Comparison of ENCODE assay signal across 20 mouse cellular contexts in the genomic region with DNA sequence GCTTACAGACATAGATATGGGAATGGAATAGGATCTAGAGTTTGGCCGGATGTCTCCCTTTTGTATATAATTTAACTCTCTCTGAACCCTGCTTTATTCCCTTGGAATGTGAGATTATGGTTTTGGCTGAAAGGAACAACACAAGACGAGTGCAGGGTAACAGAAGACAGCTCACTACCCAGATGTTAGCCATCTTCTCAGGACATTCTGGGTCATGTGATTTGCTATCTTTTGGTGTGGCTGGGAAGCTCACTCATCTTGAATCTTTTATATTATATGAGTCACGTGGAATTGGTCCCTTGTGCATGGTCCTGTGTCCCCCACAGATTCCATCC.
DNase-seq lines count a peak whose midpoint lies in the region; ATAC-seq and TF ChIP-seq lines count a peak whose summit lies in the region.
"Had no signal": no experiment of that assay in that cellular context is flagged by ENCODE, and none has a peak within 500 bp of the region (broad histone marks: within the 10 kb centered on the region; RNA-seq: fewer than 3 reads in every experiment).

No protein-coding gene starts in this region.

- no peak overlapping the region for H3K9ac ChIP-seq in forebrain, embryonic 13.5 days
- H3K9ac ChIP-seq in forebrain, embryonic 12.5 days, result no peak overlapping the region
- no peak overlapping the region for H3K9ac ChIP-seq in lung, embryonic 15.5 days
- H3K9ac ChIP-seq in intestine, embryonic 15.5 days, result no peak overlapping the region
- H3K9ac ChIP-seq in limb, embryonic 15.5 days, result no peak overlapping the region
- H3K9ac ChIP-seq: forebrain, embryonic 15.5 days; hindbrain, embryonic 14.5 days; liver, embryonic 13.5 days had no signal

- no peak for DNase-seq in lung, adult 2 months
- DNase-seq in adrenal gland, postnatal 25 days, result no peak
- DNase-seq in spleen, adult 12 weeks (ENCODE audit: low spot score), result no peak
- DNase-seq: adrenal gland, adult 2 months; gastrocnemius, postnatal 25 days; heart, postnatal 14 days; kidney, adult 11 months; liver, embryonic 13.5 days; lung, postnatal 14 days; right cerebral cortex, postnatal 4 days; thymus, adult 18-20 months had no signal

- H3K36me3 ChIP-seq in forebrain, embryonic 13.5 days (ENCODE audit: poor library complexity, severe bottlenecking), result no peaks in the 10 kb centered on the region
- no peaks in the 10 kb centered on the region for H3K36me3 ChIP-seq in forebrain, embryonic 12.5 days (replicated peaks)
- H3K36me3 ChIP-seq in lung, embryonic 15.5 days, result no peaks in the 10 kb centered on the region
- no peaks in the 10 kb centered on the region for H3K36me3 ChIP-seq in intestine, embryonic 15.5 days
- H3K36me3 ChIP-seq in limb, embryonic 15.5 days, result no peaks in the 10 kb centered on the region
- H3K36me3 ChIP-seq: forebrain, embryonic 15.5 days; liver, embryonic 13.5 days had no signal

- no peak for TF ChIP-seq POLR2A in lung, adult 2 months (IDR thresholded peaks at IDR 0.05; ENCODE audit: borderline replicate concordance, extremely low read depth, low read depth, low read length)

- H3K27ac ChIP-seq in forebrain, embryonic 13.5 days, result peak overlapping the region; percentile 7; the same call in 1 of the 2 replicates
- no peak overlapping the region for H3K27ac ChIP-seq in forebrain, embryonic 12.5 days
- no peak overlapping the region for H3K27ac ChIP-seq in lung, embryonic 15.5 days
- H3K27ac ChIP-seq in intestine, embryonic 15.5 days, result peak overlapping the region; percentile 42
- peak overlapping the region; percentile 87 for H3K27ac ChIP-seq in limb, embryonic 15.5 days
- H3K27ac ChIP-seq: hindbrain, embryonic 14.5 days; layer of hippocampus, adult 2 months; liver, embryonic 13.5 days had no signal

- H3K27me3 ChIP-seq in forebrain, embryonic 13.5 days, result no peaks in the 10 kb centered on the region
- no peaks in the 10 kb centered on the region for H3K27me3 ChIP-seq in forebrain, embryonic 12.5 days
- H3K27me3 ChIP-seq in lung, embryonic 15.5 days, result no peaks in the 10 kb centered on the region
- H3K27me3 ChIP-seq in intestine, embryonic 15.5 days (replicated peaks), result no peaks in the 10 kb centered on the region
- H3K27me3 ChIP-seq in limb, embryonic 15.5 days, result no peaks in the 10 kb centered on the region
- H3K27me3 ChIP-seq: forebrain, embryonic 15.5 days; liver, embryonic 13.5 days had no signal

- 69% methylated on average over 3 of the region's 3 CpGs for WGBS in forebrain, embryonic 13.5 days
- WGBS in forebrain, embryonic 12.5 days, result 78% methylated on average over 3 of the region's 3 CpGs
- 43% methylated on average over 3 of the region's 3 CpGs for WGBS in lung, embryonic 15.5 days
- 61% methylated on average over 3 of the region's 3 CpGs for WGBS in lung, adult 2 months
- 43% methylated on average over 3 of the region's 3 CpGs for WGBS in intestine, embryonic 15.5 days
- WGBS in limb, embryonic 15.5 days, result 30% methylated on average over 3 of the region's 3 CpGs

- H3K4me2 ChIP-seq in forebrain, embryonic 13.5 days, result no peak overlapping the region
- H3K4me2 ChIP-seq in forebrain, embryonic 12.5 days, result no peak overlapping the region
- H3K4me2 ChIP-seq in lung, embryonic 15.5 days, result no peak overlapping the region
- H3K4me2 ChIP-seq in intestine, embryonic 15.5 days (replicated peaks), result no peak overlapping the region
- H3K4me2 ChIP-seq in limb, embryonic 15.5 days, result no peak overlapping the region
- H3K4me2 ChIP-seq: forebrain, embryonic 15.5 days; hindbrain, embryonic 14.5 days; liver, embryonic 13.5 days had no signal

- H3K9me3 ChIP-seq in forebrain, embryonic 13.5 days (replicated peaks), result no peaks in the 10 kb centered on the region
- no peaks in the 10 kb centered on the region for H3K9me3 ChIP-seq in forebrain, embryonic 12.5 days
- H3K9me3 ChIP-seq in lung, embryonic 15.5 days, result no peaks in the 10 kb centered on the region
- no peaks in the 10 kb centered on the region for H3K9me3 ChIP-seq in intestine, embryonic 15.5 days
- H3K9me3 ChIP-seq in limb, embryonic 15.5 days, result no peaks in the 10 kb centered on the region
- H3K9me3 ChIP-seq: forebrain, embryonic 15.5 days; liver, embryonic 13.5 days had no signal

- ATAC-seq in forebrain, embryonic 13.5 days, result no peak
- no peak for ATAC-seq in forebrain, embryonic 12.5 days (ENCODE audit: low FRiP score)
- ATAC-seq in lung, embryonic 15.5 days (ENCODE audit: borderline replicate concordance, extremely low read depth, low FRiP score, low TSS enrichment), result 0 out of 2 replicates have a peak, but pooled peaks have one; percentile 60
- ATAC-seq in intestine, embryonic 15.5 days, result peak; percentile 27; the same call in 1 of the 2 replicates
- ATAC-seq in limb, embryonic 15.5 days (ENCODE audit: insufficient number of reproducible peaks, low FRiP score, low TSS enrichment, low read depth), result no peak

- no peak for TF ChIP-seq CTCF in lung, adult 2 months (IDR thresholded peaks at IDR 0.05; ENCODE audit: insufficient read depth, low read length)

- no peak overlapping the region for H3K4me3 ChIP-seq in forebrain, embryonic 13.5 days
- H3K4me3 ChIP-seq in forebrain, embryonic 12.5 days (replicated peaks), result no peak overlapping the region
- H3K4me3 ChIP-seq in lung, embryonic 15.5 days, result no peak overlapping the region
- H3K4me3 ChIP-seq in lung, adult 2 months (replicated peaks; ENCODE audit: extremely low read depth, low read depth, low read length), result no peak overlapping the region
- H3K4me3 ChIP-seq in intestine, embryonic 15.5 days (replicated peaks), result no peak overlapping the region
- H3K4me3 ChIP-seq in limb, embryonic 15.5 days, result no peak overlapping the region
- H3K4me3 ChIP-seq: erythroblast, embryonic 14.5 days; forebrain, embryonic 15.5 days; layer of hippocampus, adult 2 months; liver, embryonic 13.5 days had no signal

- H3K4me1 ChIP-seq in forebrain, embryonic 13.5 days, result peaks cover 21% of the 10 kb centered on the region
- peaks cover 12% of the 10 kb centered on the region; the same call in 1 of the 2 replicates for H3K4me1 ChIP-seq in forebrain, embryonic 12.5 days
- H3K4me1 ChIP-seq in lung, embryonic 15.5 days, result peaks cover 31% of the 10 kb centered on the region
- no peaks in the 10 kb centered on the region for H3K4me1 ChIP-seq in lung, adult 2 months (ENCODE audit: control insufficient read depth, insufficient read depth, low read length)
- H3K4me1 ChIP-seq in intestine, embryonic 15.5 days (replicated peaks), result peaks cover 19% of the 10 kb centered on the region
- peaks cover 38% of the 10 kb centered on the region for H3K4me1 ChIP-seq in limb, embryonic 15.5 days
- H3K4me1 ChIP-seq: liver, embryonic 13.5 days had no signal

Comparison
In these comparisons a context has a peak if more than half of its experiments do, and no peak if none do; other contexts are left out.
1. H3K27ac ChIP-seq: peak in forebrain, embryonic 13.5 days (single experiment), intestine, embryonic 15.5 days (single experiment) and limb, embryonic 15.5 days (single experiment); none in forebrain, embryonic 12.5 days (single experiment) and lung, embryonic 15.5 days (single experiment).
2. ATAC-seq: peak in lung, embryonic 15.5 days (single experiment) and intestine, embryonic 15.5 days (single experiment); none in forebrain, embryonic 13.5 days (single experiment), forebrain, embryonic 12.5 days (single experiment) and limb, embryonic 15.5 days (single experiment).